Mouse (Mus musculus) hematopoietic stem cell, adult 5-6 weeks (primary cell): ENCODE data around the gene Rnaseh2b. TPM values are rescaled to one million over a fixed set of nuclear protein-coding genes. Genes with fewer than 3 reads are reported as not detected.

ENCODE experiments used
- ATAC-seq, 2 experiments: fragments of 125-278 bp in 1 of 2; replicated peaks in 1 of 2; 2 replicates each; pipeline ENCODE4 v1.8.0; 2016 to 2017; ENCODE audit warnings: inconsistent platforms in 2 of 2, mild to moderate bottlenecking in 2 of 2, moderate number of reproducible peaks in 2 of 2, low read depth in 1 of 2, moderate TSS enrichment in 1 of 2; ENCODE audit not compliant: low FRiP score in 2 of 2, poor library complexity in 2 of 2, severe bottlenecking in 2 of 2, insufficient read depth in 1 of 2, low TSS enrichment in 1 of 2
- total RNA-seq: library from RNA; stranded (forward); fragments of 172-1452, 232-1000 nt; gene quantifications from 2 replicates; pipeline ENCODE4 v1.2.3, GENCODE M21; 2017

Rnaseh2b gene
- 57.4 and 60.7 TPM in 2 replicates for total RNA-seq

- ATAC-seq: peak; percentile 51 to 54; a peak in 2 of 4 replicates
These were observed at the start of gene Rnaseh2b, which contains the start of gene Dleu7 for GRCm38 (mm10) chr14:62292488-62293339. Gene Rnaseh2b (plus strand): TSS chr14:62292589. Gene Dleu7 (minus strand): TSS chr14:62293047.

- no peak for ATAC-seq
These were observed 48.9 kb upstream of the Rnaseh2b start for GRCm38 (mm10) chr14:62243530-62243929.

- ATAC-seq: peak; percentile 75 to 80; a peak in 3 of 4 replicates
These were observed 46.8 kb upstream of the Rnaseh2b start for GRCm38 (mm10) chr14:62245557-62245956.

- no peak for ATAC-seq
These were observed 44.0 kb upstream of the Rnaseh2b start for GRCm38 (mm10) chr14:62248345-62248744.

GRCm38 (mm10) chr14:62248796-62249195, 43.6 kb upstream of the Rnaseh2b start:
- no peak for ATAC-seq

- no peak for ATAC-seq
These were observed 43.1 kb upstream of the Rnaseh2b start for GRCm38 (mm10) chr14:62249251-62249650.

GRCm38 (mm10) chr14:62250046-62250445, 42.3 kb upstream of the Rnaseh2b start:
- no peak for ATAC-seq

- ATAC-seq: peak in 1 of 2 experiments; percentile 66; a peak in 2 of 4 replicates
These were observed 40.4 kb upstream of the Rnaseh2b start for GRCm38 (mm10) chr14:62251999-62252398.

GRCm38 (mm10) chr14:62254371-62254770, 38.0 kb upstream of the Rnaseh2b start:
- ATAC-seq: 0 out of 4 replicates have a peak, but pooled peaks of 1 of the 2 experiments have one; percentile 32

- no peak for ATAC-seq
These were observed 36.3 kb upstream of the Rnaseh2b start for GRCm38 (mm10) chr14:62256066-62256465.

GRCm38 (mm10) chr14:62258125-62258524, 34.3 kb upstream of the Rnaseh2b start:
- ATAC-seq: no peak

- ATAC-seq: no peak
These were observed 33.3 kb upstream of the Rnaseh2b start for GRCm38 (mm10) chr14:62258978-62259536.

- ATAC-seq: no peak
These were observed 21.5 kb upstream of the Rnaseh2b start for GRCm38 (mm10) chr14:62270698-62271396.

- no peak for ATAC-seq
These were observed 18.8 kb upstream of the Rnaseh2b start for GRCm38 (mm10) chr14:62273604-62274003.

- ATAC-seq: no peak
These were observed 9.4 kb upstream of the Rnaseh2b start for GRCm38 (mm10) chr14:62282974-62283373.

- ATAC-seq: no peak
These were observed 3.7 kb upstream of the Rnaseh2b start for GRCm38 (mm10) chr14:62288731-62289130.

GRCm38 (mm10) chr14:62291406-62291987, 892 bp upstream of the Rnaseh2b start:
- no peak for ATAC-seq

GRCm38 (mm10) chr14:62292166-62292487, 262 bp upstream of the Rnaseh2b start:
- ATAC-seq: no peak
